Mouse (Mus musculus) regulatory T cell (primary cell): ENCODE measurements around the gene Nphs2.
"Not testable (repeated sequence)": the region's sequence is repeated elsewhere in the genome, so short reads cannot be mapped to it uniquely, and the experiment has no call there.

ENCODE experiments used
- in situ Hi-C: fragments of 300-600 bp; cut with MboI, MseI; formaldehyde crosslinking; loops from one replicate; pipeline ENCODE4 v1.15.1; 2025; ENCODE audit warnings: high pct_unique_total_duplicates

Nphs2 gene

GRCm38 (mm10) chr1:156310630-156311029 is at the start of gene Nphs2:
Gene Nphs2, plus strand, starts transcription at chr1:156310727.
- in situ Hi-C loops: no loop called here

GRCm38 (mm10) chr1:156263352-156263751 is 47.2 kb upstream of the Nphs2 start:
- in situ Hi-C loops: loop anchor here (25.0 kb wide), 1 partner anchor 799 kb away; no protein-coding TSS in a partner anchor

GRCm38 (mm10) chr1:156263946-156264345 is 46.6 kb upstream of the Nphs2 start:
- in situ Hi-C loops: loop anchor here (25.0 kb wide), 1 partner anchor 798 kb away; no protein-coding TSS in a partner anchor

- in situ Hi-C loops: loop anchor here (25.0 kb wide), 1 partner anchor 794 kb away; no protein-coding TSS in a partner anchor
These were observed 42.0 kb upstream of the Nphs2 start for GRCm38 (mm10) chr1:156268546-156268945.

GRCm38 (mm10) chr1:156270471-156270870 is 40.1 kb upstream of the Nphs2 start:
- in situ Hi-C loops: loop anchor here (25.0 kb wide), 1 partner anchor 792 kb away; no protein-coding TSS in a partner anchor

GRCm38 (mm10) chr1:156271654-156272053 is 38.9 kb upstream of the Nphs2 start:
- in situ Hi-C loops: loop anchor here (25.0 kb wide), 1 partner anchor 791 kb away; no protein-coding TSS in a partner anchor

GRCm38 (mm10) chr1:156273647-156274046 is 36.9 kb upstream of the Nphs2 start:
- in situ Hi-C loops: loop anchor here (25.0 kb wide), 1 partner anchor 789 kb away; no protein-coding TSS in a partner anchor

- in situ Hi-C loops: no loop called here
These were observed 30.4 kb upstream of the Nphs2 start for GRCm38 (mm10) chr1:156280131-156280530.

- in situ Hi-C loops: no loop called here
These were observed 26.3 kb upstream of the Nphs2 start for GRCm38 (mm10) chr1:156284207-156284606.

GRCm38 (mm10) chr1:156284851-156285540 is 25.5 kb upstream of the Nphs2 start:
- in situ Hi-C loops: no loop called here

- in situ Hi-C loops: no loop called here
These were observed 25.0 kb upstream of the Nphs2 start for GRCm38 (mm10) chr1:156285541-156285896.

- in situ Hi-C loops: no loop called here
These were observed 21.8 kb upstream of the Nphs2 start for GRCm38 (mm10) chr1:156288556-156289221.

- in situ Hi-C loops: not testable (repeated sequence)
These were observed 21.3 kb upstream of the Nphs2 start for GRCm38 (mm10) chr1:156289222-156289587.

- in situ Hi-C loops: no loop called here
These were observed 20.5 kb upstream of the Nphs2 start for GRCm38 (mm10) chr1:156290016-156290415.

- in situ Hi-C loops: no loop called here
These were observed 7.4 kb upstream of the Nphs2 start, which contains the start of gene Tdrd5 for GRCm38 (mm10) chr1:156302911-156303749. Gene Tdrd5, minus strand, starts transcription at chr1:156303664.

GRCm38 (mm10) chr1:156308595-156308994 is 1.9 kb upstream of the Nphs2 start:
- in situ Hi-C loops: no loop called here

- in situ Hi-C loops: no loop called here
These were observed 12.6 kb downstream of the Nphs2 start for GRCm38 (mm10) chr1:156323126-156323525.

GRCm38 (mm10) chr1:156340847-156341246 is 30.3 kb downstream of the Nphs2 start:
- in situ Hi-C loops: no loop called here

GRCm38 (mm10) chr1:156344433-156344832 is 33.9 kb downstream of the Nphs2 start:
- in situ Hi-C loops: no loop called here

- in situ Hi-C loops: no loop called here
These were observed 35.1 kb downstream of the Nphs2 start for GRCm38 (mm10) chr1:156345633-156346032.

- in situ Hi-C loops: no loop called here
These were observed 38.5 kb downstream of the Nphs2 start for GRCm38 (mm10) chr1:156349031-156349430.

GRCm38 (mm10) chr1:156350441-156350840 is 39.9 kb downstream of the Nphs2 start:
- in situ Hi-C loops: no loop called here
